Mouse (Mus musculus) right cerebral cortex, postnatal 25 days (tissue): ENCODE data around the gene Fcamr.

ENCODE experiments used
- DNase-seq: peaks from one replicate; pipeline ENCODE4 v3.0.0; 2022

Fcamr gene

GRCm38 (mm10) chr1:130855723-130856122, 55.0 kb downstream of the Fcamr start:
- DNase-seq: no peak

- DNase-seq: no peak
Measured at GRCm38 (mm10) chr1:130857456-130857855, 56.8 kb downstream of the Fcamr start.

GRCm38 (mm10) chr1:130864238-130864637, 63.5 kb downstream of the Fcamr start:
- DNase-seq: no peak
